Mouse (Mus musculus) adrenal gland, adult (tissue): ENCODE measurements at regions not wholly inside any gene's neighbourhood (a gene's known extent, or its start where the extent isn't known, plus 50 kb on each side); places are given as distances from the start of the nearest gene placed in this dataset.

ENCODE experiments used
- DNase-seq, 2 experiments: peaks; one replicate each; pipeline ENCODE4 v3.0.0; 2022 to 2023; ENCODE audit warnings: low spot score in 1 of 2; ENCODE audit not compliant: inconsistent age in 2 of 2

DNA sequence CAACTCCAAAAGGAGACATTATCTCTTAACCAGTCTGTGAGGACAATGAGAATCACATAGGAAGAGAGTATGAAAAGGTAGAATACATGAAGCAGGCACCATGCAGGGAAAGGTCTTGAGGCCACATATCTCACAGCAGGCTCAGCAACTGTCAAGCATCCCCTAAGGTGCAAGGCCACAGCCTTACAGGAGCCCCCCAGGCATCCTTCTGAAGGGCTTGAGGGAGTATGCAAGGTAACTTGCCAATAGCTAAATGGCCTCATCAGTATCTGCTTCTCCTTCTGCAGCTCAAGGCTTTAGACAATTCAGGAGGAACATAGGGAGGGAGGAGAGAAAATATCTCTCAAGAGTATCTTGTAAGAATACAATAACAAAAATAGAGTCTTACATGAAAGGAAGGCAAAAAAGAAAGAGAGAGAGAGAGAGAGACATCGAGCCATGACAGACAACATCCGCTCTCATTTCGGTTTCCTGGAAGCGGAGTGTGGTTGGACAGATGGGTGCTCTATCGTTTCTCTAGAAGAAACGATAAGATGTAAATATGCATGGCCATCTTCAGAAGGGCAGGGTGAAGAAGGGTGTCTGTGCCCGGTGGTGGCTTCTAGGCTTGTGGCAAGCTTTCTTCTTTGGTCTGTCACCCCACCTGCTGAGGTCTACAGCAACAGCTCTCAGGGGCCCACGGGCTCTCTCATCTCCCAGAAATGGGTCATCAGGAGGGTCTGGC is 349.6 kb upstream of the 3110018I06Rik start:
- no peak for DNase-seq

DNA sequence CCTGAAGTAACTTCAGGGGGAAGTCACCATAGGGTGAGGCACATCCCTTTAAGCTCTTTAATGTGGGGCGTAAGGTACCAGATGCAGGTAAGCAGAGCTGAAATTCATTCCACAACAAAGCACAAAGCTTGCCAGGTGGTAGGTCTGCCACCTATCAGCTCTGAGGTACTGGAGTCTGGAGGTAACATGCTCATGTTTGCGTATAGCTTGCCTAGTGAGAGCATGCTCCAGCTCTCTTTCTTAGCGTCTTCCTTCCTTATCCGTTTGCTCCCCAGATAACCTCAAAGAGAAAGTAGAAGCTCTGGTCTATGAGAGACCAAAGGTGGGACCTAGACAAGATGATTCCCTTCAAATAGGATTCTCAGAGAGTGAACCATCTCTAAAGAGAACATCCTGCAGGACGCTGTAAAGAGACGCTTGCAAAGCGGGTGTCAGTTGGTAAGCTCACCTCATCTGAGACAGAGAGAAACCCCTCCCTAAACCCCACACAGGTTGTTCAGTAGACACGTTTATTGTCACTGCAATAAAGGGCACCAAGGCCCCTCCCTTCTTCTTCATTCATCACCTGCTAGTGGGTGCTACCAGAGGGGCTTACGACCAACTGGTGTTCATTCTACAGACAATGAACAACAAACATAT is 347.4 kb upstream of the 3110018I06Rik start:
- no peak for DNase-seq

DNA sequence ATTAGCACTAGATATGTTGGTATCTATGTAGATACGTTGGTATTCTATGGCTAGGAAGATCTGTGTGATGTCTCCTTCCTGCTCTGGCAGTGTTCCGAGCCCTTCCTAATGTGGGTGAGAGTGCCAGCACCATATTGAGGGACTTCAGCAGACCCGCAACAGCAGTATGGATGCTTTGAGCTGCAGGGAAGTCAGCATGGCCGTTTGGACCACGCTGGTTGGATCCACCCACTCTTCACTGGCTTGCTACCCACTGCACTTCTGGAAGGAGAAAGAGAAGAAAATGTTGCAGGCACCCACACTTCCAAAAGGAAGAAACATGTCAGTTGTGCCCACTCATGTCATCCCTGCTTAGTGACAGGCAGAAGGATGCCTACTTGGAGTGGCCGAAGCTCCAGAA is 346.2 kb upstream of the 3110018I06Rik start:
- no peak for DNase-seq

DNA sequence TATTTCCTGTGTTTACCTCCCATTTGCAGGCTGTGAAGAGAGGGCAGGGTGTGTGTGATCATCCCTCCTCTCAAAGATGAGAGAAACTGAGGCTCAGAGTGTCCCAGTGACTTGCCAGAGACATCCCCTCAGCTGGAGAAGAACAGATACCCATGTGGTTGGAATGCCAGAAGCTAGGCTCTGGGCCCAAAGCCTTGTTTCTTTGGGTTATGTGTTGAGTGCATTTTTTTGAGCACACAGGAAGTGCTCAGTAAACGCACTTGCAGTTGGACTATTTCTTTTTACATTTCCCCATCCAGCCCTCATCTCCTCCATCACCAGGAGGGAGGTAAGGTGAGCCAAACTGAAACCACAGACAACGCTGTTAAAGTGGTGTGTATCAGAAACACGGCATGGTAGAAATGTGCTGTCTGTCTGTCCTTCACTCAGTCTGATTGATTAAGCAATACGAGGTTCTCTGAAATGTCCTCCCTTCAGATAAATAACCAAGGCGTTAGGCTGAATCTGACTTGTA is 341.8 kb upstream of the 3110018I06Rik start:
- DNase-seq: no peak

DNA sequence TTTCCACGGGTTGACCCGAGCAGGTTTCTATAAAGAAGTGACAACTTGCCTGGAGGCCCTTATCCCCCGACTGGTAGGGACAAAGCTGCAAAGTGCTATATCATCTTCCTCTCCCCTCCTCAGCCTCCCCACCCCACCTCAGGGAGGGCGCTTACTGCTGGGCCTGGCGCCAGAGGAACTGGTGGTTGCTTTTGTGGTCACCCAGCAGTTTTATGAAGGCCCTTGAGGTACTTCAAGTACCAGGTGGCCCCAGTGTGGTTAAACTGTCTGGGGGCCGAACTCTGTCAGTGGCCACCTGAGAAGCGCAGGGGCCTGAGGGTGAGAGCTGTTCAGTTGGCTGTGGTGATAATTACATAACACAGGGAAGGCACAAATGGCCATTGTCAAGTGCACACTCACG is 340.0 kb upstream of the 3110018I06Rik start:
- no peak for DNase-seq

DNA sequence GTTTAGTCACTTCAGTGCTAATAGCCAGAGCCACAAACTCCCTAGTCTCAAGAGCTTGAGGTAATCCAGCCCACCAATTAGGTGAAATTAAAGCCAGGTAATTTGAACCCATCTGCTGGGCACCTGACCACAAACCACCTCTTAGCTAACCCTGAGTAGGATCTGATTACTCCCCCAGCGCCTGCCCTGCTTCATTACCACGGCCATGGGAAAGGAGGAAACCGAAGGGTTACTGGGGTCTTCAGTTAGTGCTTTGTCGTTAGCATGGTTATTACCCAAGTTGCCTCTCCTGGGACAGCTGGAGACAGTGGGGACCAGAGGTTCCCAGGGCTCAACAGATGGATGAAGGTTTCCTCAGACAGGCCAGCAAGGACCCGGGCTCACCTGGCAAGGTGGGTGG is 337.3 kb upstream of the 3110018I06Rik start:
- DNase-seq: no peak

DNA sequence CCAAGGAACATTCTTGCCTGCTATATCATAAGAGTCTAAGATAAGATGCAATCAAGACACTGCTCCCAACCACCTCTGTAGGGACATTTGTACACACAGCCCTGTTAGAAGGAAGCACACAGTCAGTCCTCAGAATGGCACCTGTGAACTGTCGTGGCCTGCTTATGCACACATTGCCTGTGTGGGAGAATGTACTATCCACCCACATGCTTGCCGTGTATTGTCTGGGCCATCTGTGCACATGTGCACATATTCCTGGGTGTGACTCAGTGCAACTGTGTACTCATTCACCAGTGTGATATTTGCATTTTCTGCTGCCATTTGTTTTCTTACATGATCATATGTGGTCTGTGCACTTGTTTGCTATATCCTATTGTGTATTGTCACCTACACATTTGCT is 333.8 kb upstream of the 3110018I06Rik start:
- no peak for DNase-seq

DNA sequence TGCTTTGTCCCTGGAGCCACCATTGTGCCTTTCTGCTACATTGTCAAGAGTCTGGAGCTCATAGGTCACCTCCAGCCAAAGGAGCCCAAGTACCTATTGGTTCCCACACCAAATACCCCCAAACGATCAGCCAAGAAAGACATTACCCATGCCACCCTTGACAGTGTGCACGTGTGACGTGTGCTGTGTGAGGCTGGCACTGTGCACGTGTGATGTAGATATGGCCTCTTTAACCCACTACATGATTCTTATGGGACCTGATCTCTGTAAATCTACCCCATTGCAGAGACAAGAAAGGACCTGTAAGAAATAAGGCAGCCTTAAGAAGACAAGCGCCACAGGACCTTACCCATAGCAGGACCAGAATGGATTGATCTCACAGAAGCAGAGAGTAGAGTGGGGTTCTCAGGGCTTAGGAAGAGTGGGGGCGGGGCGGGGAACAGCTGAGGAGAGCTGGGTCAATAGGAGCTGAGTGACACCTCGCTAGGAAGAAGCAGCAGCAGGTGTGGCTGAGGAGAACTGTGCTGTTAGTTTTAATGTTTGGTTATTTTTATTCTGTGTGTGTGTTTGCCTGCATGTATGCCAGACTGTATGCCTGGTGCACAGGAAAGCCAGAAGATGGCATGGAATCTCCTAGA is 331.5 kb upstream of the 3110018I06Rik start:
- no peak for DNase-seq

DNA sequence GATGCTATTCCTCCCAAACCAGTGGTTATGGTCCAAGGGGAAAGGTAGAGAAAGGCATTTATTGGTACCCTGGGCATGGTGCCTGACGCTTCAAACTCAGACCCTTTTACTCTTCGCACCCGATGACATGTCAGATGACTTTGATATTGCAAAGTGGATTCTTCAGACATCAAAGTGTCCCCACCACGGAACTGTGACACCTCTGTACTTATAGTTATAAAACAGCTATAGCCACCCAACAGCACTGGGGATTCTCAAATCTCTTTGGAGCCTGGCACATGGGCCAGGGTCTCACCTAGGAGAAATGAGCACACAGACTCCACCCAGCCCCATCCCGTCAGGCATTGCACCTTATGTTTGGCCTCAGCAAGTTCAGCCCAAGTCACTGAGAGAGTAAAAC is 329.3 kb upstream of the 3110018I06Rik start:
- DNase-seq: no peak

DNA sequence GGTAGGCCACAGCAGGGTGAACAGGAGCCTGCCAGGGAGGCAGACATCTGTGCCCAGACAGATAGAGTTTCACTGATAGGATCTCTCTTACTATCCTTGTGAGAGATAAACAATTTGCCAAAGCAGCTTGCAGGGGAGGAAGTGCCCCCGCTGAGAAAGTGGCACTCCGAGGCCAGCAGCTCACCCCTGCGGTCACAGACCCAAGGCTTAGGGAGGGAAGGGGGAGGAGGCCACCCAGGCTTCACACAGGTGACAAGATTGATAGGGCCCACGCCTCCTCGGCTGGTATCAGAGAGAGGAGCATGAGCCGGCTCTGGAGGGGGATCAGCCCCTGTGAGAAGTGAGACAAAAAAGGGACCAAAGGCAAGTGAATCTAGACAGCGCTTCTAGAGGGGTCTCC is 328.3 kb upstream of the 3110018I06Rik start:
- DNase-seq: no peak

DNA sequence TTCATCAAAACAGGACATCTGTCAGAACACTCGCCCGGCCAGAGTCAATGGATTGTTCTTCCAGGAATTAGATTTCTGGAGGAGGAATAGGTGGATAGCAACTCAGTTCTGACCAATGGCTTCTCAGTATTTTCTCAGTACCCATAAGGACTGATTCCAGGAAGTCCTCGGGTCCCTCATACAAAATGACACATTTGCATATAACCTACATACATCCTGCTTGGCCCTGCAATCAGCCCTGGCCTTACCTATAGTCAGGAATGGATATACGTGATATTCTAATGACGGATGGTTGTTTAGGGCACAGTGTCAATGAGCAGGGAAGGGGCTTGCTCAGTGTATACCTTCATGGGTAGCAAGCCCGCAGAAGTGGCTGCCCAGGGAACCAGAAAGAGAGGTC is 327.8 kb upstream of the 3110018I06Rik start:
- DNase-seq: no peak

DNA sequence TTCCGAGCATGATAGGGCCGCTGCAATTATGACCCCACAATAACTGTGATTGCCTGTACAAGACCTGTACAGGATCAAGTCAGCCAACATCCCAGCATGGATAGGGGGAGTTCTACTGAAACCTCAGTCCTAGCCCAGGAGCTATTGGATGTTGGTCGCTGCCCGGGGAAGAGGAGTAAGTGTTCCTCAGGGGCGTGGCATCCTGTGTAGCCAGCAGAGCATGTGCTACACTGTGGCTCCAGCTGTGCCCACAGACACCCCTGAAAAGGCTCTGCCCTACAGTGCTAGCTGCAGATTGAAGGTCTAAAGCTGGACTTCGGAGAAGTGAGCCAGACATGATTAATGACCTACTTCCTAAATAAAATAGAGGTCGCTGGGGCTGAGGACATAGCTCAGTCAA is 317.5 kb upstream of the 3110018I06Rik start:
- DNase-seq: peak in 1 of 2 experiments; percentile 38

DNA sequence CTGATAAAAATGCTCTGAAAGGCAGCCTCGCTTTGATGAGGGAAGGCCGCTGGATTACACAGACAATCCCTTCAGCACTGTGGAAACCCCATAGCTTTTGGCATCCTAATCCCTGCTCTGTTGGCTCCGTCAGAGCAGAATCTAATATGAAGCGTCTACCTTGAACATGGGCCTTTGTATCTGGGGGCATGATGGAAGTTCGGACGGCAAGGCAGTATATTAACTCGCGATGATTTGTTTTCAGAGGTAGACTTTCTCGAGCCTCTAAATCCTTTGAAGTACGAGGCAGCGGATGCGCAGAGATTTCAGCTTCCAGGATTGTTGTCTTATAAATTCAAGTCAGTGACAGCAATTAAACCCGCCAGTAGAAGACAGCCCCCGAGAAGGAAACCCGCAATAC is 316.8 kb upstream of the 3110018I06Rik start:
- DNase-seq: no peak

DNA sequence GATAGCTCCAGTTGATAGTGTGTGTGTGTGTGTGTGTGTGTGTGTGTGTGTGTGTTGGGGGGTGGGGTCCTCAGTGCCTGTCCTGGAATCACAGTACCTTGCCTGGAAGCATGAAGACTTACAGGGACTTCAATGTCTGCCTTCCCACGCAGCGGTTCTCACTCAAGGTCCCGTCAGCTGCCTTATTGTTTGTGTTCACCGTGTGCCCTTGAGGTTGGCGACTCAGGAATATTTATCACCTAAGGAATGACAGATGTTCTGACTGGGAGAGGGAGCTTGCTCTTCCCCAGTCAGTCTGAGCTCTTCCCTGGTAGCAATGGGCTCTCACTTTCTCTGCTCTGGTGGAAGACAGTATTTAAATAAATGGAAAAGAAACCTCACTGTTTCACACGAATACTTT is 309.8 kb upstream of the 3110018I06Rik start:
- peak; percentile 48 to 78 for DNase-seq

DNA sequence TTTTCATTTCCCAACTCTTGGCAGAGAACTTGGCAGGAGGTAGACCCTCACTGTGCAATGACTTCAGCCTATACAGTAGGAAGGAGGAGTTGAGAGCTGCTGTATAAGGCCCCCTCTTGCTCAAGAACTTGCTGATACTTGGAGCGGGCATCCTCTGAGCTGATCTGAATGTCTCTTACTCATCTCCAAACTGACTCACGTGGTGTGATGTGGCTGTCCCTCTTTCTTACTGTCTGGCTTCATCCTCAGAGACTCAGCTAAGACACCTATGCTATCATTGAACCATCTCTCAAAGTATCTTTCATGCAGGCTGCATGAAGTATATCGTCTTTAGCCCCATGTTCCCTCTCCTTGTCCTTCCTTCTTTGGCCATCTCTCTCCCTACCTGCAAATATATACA is 307.9 kb upstream of the 3110018I06Rik start:
- DNase-seq: no peak

DNA sequence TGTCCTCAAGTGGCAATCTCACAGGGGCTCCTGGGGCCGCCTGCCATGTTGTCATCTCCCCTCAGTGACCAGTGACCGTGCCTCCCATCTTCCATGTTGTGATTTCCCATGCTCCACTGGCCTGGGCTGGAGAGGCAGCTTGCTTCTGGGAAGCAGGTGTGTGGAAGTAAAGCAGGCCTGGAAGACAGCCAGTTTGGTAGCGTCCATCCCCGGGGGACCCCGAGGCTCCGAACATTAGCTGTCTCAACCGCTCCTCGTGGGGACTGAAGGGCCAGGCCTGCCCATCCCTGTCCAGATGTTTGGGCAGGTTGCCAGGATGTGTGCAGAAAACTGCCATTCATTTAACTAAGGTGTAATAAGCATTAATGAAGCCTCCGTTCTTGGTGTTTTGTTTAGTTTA is 307.1 kb upstream of the 3110018I06Rik start:
- DNase-seq: no peak

DNA sequence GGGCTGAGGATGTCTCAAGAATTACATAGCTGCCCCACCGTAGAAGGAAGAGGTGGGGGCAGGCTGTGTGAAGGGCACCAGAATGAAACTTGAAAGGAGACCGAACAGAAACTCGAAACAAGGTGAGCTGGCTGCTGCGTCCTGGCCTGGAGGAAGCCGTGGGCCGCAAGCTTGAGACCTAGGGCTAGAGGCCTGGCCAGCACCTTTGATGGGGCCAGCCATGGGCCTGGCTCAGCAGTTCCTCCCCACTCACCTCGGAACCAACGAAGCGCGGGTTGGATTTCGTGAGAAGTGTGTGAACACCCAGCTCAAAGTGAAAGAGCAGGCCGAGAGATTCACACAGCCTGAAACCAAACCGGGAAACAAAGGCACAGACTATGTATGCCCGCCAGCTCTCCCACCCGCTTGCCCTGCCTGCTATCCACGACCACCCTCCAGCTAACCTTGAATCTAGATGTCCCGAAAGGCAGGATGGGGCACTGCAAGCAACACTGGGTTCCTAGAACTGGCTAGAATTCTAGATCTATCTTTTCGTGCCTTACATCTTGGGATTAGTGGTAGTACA is 306.3 kb upstream of the 3110018I06Rik start:
- no peak for DNase-seq

DNA sequence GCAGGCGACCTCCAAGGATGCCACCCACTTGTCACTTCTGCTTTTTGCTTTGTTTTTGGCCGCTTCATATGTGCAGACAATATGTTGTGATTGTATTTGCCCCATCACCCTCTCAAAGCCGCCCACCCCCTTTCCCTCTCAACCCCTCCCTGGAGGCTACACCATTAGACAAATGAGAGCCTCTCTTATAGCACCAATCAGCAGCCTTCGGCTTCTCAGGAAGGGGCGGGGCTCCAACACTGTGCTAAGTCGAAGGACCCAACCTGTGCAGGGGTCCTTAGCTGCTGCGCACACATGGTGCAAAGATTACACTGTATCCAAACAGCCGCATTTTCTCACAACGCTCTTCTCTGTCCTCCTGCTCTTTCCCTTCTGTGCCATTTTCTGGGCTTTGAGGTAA is 305.1 kb upstream of the 3110018I06Rik start:
- no peak for DNase-seq

DNA sequence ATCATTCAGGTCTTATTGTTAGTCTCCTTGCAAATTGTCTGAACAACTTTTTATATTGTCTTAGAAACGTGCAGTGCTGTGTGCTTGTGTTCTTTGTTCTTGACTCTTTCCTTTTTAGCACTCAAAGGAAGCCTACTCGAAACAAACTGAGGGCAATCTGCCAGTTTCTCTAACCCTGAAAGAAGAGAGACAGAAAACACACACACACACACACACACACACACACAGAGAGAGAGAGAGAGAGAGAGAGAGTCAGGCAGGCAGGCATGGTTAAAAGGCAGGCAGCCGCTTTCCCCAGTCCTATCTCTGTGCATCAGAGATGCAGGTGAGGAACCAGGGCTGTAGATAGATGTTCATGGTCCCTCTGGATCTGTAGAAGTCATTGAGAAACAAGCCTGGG is 304.0 kb upstream of the 3110018I06Rik start:
- no peak for DNase-seq

DNA sequence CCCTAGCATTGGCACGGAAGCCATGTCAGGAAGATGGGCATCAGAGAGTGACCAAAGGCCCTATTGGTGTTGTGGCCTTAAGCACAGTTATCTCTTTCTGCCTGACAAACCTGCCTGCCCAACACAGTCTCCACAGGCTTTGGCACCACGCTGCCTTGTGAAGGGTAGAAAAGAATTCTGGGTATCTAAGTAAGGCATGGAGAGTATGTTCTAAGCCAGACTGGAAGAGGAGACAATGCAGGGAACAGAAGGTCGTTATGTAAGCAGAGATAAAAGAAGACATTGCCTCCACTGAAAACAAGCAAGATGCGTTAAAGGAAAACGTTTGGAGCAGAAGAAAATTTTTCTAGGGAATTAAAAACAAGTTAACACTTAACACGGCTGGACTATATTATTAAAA is 302.1 kb upstream of the 3110018I06Rik start:
- no peak for DNase-seq

DNA sequence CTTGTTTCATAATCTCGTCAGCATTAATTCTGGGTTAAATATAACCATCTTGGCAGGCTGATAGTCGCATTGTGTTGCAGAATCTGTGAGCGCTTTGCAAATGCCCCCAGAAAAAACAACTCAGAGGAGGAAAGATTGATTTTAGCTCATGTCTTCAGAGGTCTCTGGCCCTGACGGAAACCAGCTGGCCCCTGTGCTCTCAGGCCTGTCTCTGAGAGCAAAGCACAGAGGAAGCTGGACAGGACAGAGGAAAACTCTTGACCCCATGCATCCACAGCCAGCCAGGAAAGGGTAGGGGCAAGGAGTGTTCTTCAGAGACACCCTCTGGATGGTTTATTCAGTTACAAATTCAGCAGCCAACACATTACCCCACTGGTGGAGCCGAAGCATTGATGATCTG is 300.4 kb upstream of the 3110018I06Rik start:
- no peak for DNase-seq
